In the genomic region with DNA sequence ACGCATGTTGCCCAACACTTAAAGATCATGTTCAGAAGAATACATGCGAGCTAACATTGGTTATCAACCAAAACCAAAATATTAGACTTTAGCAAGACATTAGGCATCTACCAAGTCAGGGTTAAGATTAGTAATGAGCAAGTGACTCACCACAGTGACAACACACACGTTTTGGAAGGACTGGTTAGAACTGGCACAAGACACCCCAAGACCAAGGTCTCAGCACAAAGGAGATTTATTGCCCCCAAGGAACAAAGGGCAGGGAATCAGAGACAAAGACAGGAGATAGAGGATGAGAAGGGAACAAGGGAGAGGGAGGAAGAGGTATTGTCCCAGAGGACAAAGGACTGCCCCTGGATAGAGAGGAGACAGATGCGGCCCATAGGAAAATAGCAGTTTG, we compare ENCODE assay signal across 12 mouse cellular contexts.
"Had no signal": no experiment of that assay in that cellular context is flagged by ENCODE, and none has a peak within 500 bp of the region (broad histone marks: within the 10 kb centered on the region; RNA-seq: fewer than 3 reads in every experiment).

No protein-coding gene starts in this region.

- H3K27ac ChIP-seq: kidney, embryonic 15.5 days; midbrain, embryonic 12.5 days; stomach, postnatal 0 days had no signal

- H3K4me2 ChIP-seq: kidney, embryonic 15.5 days; limb, embryonic 13.5 days; liver, embryonic 13.5 days; midbrain, embryonic 12.5 days had no signal

- DNase-seq: kidney, postnatal 14 days; left cerebral cortex, postnatal 4 days; liver, embryonic 13.5 days; lung, adult 18-20 months; right cerebral cortex, postnatal 25 days; thymus, adult 2 months; thymus, postnatal 25 days had no signal

- H3K4me3 ChIP-seq: kidney, embryonic 15.5 days; limb, embryonic 13.5 days; liver, embryonic 13.5 days; midbrain, embryonic 12.5 days had no signal

- H3K4me1 ChIP-seq: kidney, embryonic 15.5 days; liver, embryonic 13.5 days had no signal

- H3K27me3 ChIP-seq: kidney, embryonic 15.5 days; limb, embryonic 13.5 days; liver, embryonic 13.5 days; midbrain, embryonic 12.5 days had no signal

- H3K9me3 ChIP-seq: kidney, embryonic 15.5 days; limb, embryonic 13.5 days; liver, embryonic 13.5 days; midbrain, embryonic 12.5 days had no signal

- H3K36me3 ChIP-seq: kidney, embryonic 15.5 days; limb, embryonic 13.5 days; liver, embryonic 13.5 days; midbrain, embryonic 12.5 days had no signal

- ATAC-seq: midbrain, embryonic 16.5 days had no signal

- H3K9ac ChIP-seq: kidney, embryonic 15.5 days; limb, embryonic 13.5 days; liver, embryonic 13.5 days; midbrain, embryonic 12.5 days had no signal
